Mouse (Mus musculus): ENCODE measurements around the gene Pon2.

The Pon2 gene

DNA sequence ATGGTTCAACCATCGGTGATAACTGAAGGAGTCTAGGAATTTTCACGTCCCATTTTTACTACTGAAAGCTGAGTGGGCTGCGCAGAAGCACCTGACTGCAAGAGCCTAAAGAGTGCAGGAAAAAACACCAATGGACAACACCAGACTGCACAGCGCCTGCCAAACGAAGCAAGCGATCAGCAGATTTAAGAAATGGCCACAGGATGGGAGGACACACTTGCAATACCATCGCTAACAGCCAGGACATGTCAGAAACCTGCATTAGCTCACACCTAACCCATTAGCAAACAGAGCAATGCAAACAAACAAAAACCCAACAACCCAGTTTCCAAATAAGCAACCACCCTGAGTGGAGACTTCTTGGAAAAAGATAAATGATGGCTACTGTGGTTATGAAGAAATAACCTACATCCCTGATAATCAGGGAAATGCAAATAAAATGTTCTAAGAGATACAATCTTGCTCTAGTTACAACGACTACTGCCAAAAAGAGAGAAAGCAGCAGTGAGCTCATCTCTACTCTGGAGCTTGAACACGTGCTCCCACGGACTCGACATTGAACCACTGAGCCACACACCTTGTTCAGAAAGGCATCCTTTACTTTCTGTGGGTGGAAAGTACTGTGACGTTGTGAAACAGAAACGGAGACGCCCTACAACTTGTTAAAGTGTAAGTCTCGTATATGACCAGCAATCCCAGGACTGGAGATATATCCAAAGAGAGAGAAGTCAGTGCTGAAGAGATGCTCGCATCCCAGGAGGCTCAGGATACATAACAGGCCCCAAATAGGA is 3.4 kb downstream of the Pon2 start:
- in situ Hi-C loops (cut with MboI; ENCODE audit: unreplicated experiment in 2 of 2): no loop called here

DNA sequence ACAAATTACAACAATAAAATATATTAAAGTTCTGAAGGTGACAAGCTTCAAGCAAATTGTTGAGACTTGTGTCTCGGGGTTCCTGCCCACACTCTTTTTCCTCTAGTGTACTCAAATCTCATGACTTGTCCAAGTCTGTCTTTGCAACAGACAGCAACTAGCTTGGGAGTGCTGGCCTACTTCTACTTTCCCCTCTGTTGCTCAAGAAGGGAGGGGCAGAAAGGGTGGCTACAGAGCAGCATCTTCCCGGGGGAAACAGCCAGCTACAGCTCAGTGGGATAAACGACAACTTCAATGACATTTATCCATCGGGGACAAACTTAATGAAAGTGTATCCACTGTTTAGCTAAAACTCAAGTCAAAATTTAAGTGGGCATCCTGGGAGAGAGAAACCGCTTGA is 5.4 kb downstream of the Pon2 start:
- in situ Hi-C loops (cut with MboI; ENCODE audit: unreplicated experiment in 2 of 2): no loop called here

DNA sequence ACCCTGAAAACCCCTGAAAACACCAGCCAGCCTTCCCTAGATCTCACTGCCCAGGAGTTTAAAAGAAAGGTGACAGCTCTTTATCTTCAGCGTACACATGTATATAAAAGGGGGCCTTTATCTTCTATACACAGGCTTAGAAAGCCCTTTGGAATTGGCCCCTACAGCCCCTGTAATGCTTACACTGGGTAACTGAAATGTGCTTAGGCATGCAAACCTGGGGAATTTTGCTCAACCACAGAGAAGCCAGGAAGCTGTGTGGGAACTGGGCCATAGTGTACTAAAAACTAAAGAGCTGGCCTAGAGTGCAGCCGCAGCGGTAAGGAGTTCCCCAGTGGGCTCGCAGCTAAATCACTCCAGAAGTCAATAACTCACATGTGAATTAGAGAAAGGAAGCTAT is 6.8 kb downstream of the Pon2 start:
- in situ Hi-C loops (cut with MboI; ENCODE audit: unreplicated experiment in 2 of 2): no loop called here

DNA sequence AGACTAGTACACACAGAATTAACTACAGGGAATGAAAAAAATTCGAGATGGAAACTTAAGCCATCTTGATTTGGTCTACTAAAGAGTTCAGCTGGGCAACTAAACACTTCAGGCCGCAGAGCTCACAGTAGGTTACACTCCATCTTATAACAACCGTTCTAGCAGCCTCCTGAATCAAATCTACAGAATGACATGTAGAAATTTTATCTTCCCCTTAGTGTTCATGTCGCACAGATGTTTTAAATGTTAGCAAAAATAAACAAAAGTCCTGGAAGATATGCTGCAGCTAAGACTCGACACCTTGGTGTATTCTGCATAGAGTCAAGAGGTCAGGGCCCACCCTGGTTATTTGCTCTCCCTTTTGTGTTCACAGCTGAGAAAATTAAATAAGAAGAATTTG is 10.3 kb downstream of the Pon2 start:
- in situ Hi-C loops (cut with MboI; ENCODE audit: unreplicated experiment in 2 of 2): no loop called here

DNA sequence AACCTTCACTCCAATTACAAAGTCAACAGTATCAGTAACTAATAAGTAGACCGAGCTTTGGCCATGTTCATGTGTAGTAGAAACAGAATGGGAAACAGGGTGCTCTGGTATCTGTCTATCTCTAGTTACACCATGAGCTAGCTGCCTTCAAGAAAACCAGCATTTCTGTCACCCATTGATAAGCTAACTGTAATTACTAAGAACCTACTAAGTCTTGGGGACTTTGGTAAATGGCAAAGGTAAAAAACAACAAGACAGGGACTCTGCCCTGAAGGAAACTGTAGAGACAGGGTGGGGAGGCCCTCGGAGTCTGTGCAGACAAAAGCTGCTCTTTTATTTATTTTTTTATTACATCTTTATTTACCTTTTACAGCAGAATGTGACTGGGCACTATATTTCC is 10.9 kb downstream of the Pon2 start:
- in situ Hi-C loops (cut with MboI; ENCODE audit: unreplicated experiment in 2 of 2): no loop called here

DNA sequence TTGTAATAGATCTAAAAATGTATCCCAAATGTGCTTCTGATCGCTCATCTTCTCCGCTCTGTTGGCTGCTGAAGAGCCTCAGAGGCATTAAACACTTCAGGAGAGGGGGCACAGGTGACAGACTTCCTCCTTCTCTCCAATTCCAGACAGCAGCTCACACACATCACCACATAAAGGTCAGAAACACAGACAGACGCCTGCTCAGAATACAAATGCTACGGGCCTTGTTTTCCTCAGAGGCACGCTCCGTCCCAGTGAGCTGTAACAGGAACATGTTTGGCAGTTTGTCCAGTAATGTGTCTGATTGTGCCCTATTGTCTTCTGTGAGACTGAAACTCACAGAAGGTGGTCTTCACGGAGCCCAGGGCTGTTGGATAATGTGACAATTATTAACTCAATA is 15.8 kb downstream of the Pon2 start:
- in situ Hi-C loops (cut with MboI; ENCODE audit: unreplicated experiment in 2 of 2): no loop called here

DNA sequence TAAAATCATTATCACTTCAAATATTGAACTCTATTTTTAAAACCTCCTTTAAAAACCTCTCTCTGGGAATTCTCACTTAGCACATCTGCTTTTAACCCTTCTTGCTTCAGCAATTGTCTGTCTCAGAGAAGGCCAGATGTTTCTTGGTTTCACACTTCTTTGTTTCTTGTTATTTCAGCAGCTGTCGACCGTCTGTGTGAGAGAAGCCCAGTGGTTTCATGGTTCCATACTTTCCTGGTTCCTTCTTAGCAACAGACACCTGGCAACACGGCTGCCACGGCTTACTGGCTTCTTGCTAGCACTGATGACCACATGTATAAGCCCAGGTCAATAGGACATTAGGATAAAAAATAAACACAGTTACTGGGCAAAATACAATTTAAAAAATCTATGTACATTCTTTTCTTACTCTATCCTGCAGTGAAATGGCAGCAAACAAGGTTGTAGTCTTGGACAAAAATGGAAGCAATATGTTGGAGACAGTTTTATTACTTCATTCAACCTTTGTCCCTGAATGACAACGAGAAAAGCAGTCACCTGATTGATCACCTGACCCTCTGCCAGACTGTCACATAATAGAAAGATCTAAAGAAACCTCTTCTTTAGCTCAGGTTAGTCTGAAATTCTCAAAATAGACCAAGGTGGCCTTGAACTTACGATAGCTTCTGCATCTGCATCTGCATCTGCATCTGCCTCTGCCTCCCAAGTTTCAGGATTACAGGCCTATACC is 17.5 kb downstream of the Pon2 start:
- in situ Hi-C loops (cut with MboI; ENCODE audit: unreplicated experiment in 2 of 2): no loop called here

DNA sequence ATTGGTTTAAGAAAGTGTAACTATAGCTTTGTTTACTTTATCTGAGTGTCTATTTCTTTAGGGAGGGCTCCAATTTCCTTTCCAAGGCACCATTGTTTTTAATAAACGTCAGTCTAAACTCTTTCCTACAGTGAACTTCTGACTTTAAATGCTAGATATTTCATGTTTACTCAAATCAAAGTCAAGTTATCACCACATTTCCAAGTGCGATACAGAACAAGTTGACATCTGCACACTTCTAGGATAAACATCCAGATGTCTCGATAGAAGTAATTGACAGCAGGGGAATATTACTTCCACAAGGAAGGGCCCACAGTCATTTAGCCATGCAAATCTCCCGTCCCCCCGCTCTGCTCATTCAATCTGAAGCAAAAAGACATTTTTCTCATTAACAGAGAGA is 20.3 kb downstream of the Pon2 start:
- in situ Hi-C loops (cut with MboI; ENCODE audit: unreplicated experiment in 2 of 2): no loop called here

DNA sequence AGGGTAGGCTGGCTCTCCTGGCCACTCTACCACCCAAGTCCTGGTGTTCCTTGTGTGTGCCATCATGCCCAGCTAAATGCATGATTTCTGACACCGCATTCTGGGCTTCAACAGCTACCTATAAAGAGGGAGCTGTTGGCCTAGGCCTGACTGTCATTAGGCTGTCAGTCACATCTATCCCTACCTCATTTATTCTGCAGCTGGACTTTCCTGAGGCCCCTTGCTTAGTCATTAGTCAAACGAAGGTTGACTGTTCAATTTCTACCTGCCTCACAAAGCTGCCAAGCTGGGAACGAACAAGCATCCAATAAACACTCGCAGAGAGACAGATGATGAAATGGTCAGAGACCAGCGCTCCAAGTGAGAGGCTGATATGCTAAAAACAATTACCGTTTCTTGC is 28.6 kb downstream of the Pon2 start:
- in situ Hi-C loops (cut with MboI; ENCODE audit: unreplicated experiment in 2 of 2): no loop called here

DNA sequence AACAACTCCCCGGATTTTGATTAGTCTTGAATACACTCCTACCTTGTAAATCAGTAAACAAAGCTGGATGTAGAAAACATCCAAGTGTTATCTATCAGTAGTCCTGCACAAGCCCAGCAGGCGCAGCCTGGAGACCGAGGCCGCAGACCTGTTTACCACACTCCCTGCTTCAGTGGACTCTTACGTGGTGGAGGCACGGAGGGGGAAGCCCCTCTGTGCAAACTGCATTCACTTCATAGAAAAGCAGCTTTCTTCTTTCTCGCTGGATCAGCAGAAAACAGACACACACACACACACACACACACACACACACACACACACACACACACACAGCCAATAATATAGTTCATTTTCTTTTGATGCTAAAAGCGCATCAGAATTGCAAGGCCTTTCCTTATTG is 33.5 kb downstream of the Pon2 start:
- in situ Hi-C loops (cut with MboI; ENCODE audit: unreplicated experiment in 2 of 2): no loop called here

DNA sequence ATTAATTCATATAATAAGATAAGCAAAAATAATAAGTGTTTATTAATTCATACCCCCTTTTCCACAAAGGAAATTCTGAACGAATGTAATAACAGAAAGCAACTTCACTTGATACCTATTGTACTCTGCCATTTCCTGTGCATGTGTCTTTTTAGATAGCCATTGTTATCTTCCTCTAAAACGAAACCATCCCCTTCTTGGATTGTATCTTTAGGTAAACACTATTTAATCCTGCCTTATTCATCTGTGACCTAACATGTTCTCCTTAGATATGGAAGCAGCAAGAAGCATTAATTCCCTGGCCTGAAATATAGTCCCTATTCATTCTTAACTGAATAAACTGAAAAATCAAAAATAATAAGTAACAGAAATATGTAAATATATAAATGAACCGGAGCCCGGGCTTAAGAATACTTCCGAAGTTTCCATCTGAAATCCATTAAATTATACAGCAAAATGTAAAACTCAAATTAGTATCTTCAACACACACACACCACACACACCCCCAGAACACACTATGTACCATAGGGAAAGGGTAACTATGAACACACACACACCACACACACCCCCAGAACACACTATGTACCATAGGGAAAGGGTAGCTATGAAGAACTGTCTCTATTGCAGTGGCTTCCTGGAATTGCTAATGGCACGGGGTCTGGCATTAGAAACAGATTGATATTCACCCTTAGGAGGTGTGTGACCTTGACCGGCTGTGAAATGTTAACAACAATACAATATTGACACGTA is 34.8 kb downstream of the Pon2 start:
- in situ Hi-C loops (cut with MboI; ENCODE audit: unreplicated experiment in 2 of 2): no loop called here

DNA sequence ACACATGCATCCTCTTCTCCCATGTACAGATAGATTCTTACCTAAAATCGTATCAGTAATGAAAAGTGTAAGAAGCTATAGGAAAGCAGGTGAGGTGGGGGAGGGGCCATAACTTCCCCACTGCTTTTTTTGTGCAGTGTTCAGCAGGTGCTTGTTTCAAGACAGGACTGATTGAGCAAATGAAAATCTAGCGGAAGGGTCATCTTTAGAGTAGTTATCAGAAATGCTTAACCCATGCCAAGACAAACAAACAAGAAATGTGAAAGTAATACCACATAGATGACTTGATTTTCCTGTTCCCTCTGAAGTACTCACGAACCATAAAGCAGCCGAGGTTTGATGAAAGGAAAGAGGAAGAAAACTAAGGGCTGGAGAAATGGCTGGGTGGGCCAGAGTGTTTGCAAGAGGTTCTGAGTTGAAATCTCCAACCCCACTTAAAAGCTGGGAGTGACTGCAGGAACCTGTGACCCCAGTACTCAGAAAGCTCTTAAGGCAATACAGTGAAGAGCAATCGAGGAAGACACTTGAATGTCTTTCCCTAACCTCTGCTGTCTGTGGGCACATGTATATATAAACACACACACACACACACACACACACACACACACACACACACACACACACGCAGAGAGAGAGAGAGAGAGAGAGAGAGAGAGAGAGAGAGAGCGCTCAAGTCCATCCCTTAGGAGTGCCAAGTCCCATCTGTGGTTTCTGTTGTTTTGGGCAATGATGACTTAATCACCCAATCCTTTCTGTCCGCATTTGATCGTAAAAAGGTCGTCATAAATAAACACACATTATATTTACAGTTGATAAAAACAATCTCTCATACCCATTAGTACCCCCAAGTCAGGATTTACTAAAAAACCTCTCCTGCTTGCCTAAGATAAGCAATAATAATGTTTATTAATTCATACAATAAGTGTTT is 35.7 kb downstream of the Pon2 start:
- in situ Hi-C loops (cut with MboI; ENCODE audit: unreplicated experiment in 2 of 2): no loop called here

DNA sequence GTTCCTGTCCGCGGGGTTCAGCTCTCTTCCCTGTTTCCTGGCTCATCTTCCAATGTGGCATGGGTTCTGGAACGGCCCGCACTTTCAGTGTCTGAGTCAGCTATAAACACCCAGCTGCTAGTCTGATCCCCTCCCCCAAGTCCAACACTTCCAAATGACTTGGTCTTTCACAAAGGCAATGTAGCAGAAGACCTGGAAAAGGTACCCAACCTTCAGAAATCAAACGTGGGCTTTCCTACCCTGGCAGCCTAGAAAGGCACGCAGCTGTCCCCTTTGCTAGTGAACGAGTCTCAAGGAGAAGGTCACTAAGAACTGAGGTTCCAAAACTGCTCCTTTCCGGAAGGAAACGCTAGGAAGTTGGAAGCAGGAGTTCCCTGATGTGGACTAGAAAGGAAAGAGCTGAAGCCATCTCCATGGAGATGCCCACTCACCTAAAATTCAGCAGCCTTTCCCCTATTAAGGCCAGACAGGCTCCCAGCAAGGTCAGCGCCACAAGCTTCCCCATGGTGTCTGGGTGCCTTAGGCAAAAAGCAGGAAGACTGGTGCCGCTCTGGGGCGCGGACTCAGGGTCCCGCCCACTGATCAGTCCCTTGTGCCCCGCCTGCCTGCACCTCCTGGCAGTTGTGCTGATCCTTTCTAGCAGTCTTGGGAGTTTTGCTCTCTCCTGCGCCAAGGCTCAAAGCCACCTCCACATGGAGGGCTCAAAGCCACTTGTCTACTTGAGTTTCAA is 42.4 kb downstream of the Pon2 start, which contains the start of gene Pon3:
Gene Pon3, minus strand, starts transcription at position 565 of the 730 bp plus-strand sequence.
- in situ Hi-C loops (cut with MboI; ENCODE audit: unreplicated experiment in 2 of 2): loop anchor here in 1 of 2 experiments (5.0 kb wide), 1 partner anchor 46 kb away; no protein-coding TSS in a partner anchor

DNA sequence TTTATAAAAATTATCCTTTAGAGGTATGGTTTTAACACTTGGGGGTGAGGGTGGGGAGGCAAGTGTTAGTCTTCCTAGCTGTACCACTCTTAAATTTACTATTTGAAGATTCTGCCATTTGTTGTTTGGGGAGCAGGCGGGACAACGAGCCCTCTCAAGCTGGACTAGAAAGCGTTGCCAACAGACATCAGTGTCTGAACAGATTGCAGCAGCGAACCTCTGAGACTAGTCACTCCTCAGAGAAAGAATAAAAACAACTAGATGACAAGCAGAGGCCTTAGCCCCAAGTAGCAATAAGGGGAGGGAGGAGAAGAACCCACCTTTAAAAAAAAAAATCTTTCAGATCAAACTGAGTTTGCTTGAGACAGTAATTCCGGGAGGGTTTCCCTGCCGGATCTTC is 43.0 kb downstream of the Pon2 start:
- in situ Hi-C loops (cut with MboI; ENCODE audit: unreplicated experiment in 2 of 2): loop anchor here in 1 of 2 experiments (5.0 kb wide), 1 partner anchor 47 kb away; no protein-coding TSS in a partner anchor

DNA sequence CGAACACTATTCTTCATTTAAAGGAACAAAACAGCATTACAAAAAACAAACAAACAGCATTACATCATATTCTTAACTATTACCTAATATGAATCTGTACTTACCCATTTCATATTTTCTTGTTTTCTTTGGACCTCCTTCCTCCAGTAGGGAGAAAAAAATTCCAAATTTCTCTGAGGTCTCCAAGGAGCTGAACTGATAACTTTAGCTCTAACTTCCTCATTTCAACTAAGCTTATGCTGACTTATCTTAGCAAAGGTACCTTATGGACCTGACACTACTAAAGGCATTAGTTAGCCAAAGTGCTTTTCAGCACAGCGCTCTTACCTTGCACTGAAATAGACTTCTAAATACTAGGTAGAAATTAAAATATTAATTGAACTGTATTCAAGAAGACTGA is 43.4 kb downstream of the Pon2 start:
- in situ Hi-C loops (cut with MboI; ENCODE audit: unreplicated experiment in 2 of 2): loop anchor here in 1 of 2 experiments (5.0 kb wide), 1 partner anchor 47 kb away; no protein-coding TSS in a partner anchor

DNA sequence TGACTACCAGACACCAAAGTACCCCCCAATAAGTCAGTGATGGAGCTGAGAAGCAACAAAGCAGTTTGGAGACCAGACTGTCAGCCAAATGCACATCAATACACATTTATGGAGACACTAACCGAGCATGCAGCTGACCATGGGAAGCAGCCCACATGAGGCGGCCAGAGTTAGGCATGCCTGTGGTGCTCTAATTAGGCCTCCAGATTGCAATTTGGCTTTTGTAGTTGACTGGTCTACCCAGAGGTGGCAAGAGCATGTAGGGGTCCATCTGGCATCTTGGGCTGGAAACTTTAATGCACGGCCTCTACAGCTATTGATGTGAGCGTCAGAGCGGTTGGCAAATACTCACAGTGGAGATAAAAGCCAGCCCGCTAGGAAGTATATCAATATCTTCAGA is 52.3 kb downstream of the Pon2 start:
- in situ Hi-C loops (cut with MboI; ENCODE audit: unreplicated experiment in 2 of 2): loop anchor here (10.0 to 25.0 kb wide), 2 partner anchors 116 to 139 kb away; partner anchors contain the start of gene Asb4 (in 1 of the 2)

DNA sequence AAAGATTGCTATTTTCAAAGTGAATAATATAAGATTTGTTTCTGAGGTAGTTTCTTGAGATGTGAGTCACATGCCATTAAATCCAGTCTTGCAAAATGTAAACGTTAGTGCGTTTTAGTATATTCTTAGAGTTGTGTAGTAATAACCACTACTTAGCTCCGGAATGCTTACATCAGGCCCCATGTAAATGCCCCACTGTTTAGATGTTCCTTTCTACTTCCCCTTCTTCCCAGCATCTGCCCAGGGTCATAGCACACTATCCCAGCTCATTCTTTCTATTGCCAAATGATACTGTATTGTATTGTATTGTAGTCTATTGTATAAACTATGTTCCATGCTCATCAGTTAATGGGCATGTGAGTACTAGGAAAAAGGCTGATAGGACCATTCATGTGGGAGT is 59.5 kb downstream of the Pon2 start:
- in situ Hi-C loops (cut with MboI; ENCODE audit: unreplicated experiment in 2 of 2): loop anchor here in 1 of 2 experiments (25.0 kb wide), 1 partner anchor 124 kb away; no protein-coding TSS in a partner anchor

DNA sequence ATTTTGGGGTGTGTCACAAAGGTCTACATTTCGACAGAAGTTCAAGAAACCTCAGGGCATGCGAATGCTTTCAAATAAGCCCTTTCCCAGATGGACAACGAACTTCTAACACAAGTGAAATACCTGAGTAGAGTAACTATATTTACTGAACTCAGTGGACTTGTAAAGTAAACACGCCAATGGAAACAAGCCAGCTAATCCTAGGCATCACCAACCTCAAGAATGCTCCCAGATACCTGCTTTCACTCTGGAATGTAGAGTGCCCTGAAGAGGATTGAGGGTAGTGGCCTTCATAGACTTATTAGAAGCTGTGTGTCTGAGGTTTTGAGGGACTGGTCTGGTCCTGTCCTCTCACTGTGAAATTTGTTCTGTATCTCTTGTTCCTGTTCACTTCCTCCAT is 60.7 kb downstream of the Pon2 start:
- in situ Hi-C loops (cut with MboI; ENCODE audit: unreplicated experiment in 2 of 2): loop anchor here in 1 of 2 experiments (25.0 kb wide), 1 partner anchor 125 kb away; no protein-coding TSS in a partner anchor

DNA sequence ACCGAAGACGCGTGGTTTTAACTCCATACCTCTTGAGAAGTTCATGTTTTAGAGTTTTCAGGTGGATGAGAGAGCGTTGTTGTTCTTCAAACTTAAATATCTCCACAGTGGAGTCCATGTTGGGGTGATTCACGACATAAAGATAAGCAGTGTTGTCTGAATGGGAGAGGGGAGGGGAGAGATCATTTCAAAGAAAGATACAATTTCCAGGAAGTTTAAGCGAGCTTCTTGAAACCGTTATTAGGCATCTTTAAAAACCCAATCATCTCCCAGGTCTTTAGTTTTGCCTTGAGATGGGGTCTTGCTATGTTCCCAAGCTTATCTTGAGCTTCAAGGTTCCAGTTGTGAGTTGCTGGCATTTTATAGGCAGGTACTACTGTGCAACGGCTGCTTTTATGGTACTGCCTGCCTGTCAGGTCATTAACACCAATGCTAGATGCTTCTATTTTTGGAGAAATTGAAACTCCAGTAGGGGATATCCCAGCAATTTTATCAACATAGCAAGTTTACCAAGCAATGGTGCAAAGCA is 61.3 kb downstream of the Pon2 start:
- in situ Hi-C loops (cut with MboI; ENCODE audit: unreplicated experiment in 2 of 2): loop anchor here in 1 of 2 experiments (25.0 kb wide), 1 partner anchor 125 kb away; no protein-coding TSS in a partner anchor

Data from v-Abl transformed pro-B cells (cell line).